Mouse (Mus musculus): ENCODE data around the gene Arhgap44. TPM values are rescaled to one million over a fixed set of nuclear protein-coding genes. Genes with fewer than 3 reads are reported as not detected.

Gene Arhgap44
- polyA plus RNA-seq, 1 experiment from 2014 or later: 7.2 TPM

DNA sequence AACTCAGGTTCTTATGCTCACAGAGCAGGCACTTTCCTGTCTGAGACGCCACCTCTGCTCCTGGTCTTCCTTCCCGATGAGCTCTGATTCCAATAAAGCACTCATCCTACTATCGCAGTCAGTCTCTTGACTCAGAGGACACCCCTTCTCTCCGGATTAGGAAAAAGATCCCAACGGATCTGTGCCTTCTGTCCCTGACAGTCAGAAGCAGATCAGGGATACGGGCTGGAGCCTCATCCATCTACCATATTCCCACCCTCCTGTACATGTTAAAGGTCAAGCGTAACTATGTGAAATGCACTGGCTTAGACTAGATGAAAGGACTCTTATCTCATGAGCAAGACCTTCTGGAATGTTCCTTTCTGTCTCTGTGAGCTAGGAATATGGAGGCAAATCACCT lies 14.3 kb downstream of the Arhgap44 start:
- H3K4me2 ChIP-seq (replicated peaks; ENCODE audit: low read depth, low read length): no peak overlapping the region
- no peaks in the 10 kb centered on the region for H3K9me3 ChIP-seq (ENCODE audit: control insufficient read depth, low read length)
- H3K27me3 ChIP-seq (ENCODE audit: control insufficient read depth, insufficient read depth, low read length): no peaks in the 10 kb centered on the region
- no peak overlapping the region for H3K27ac ChIP-seq (ENCODE audit: low read depth, low read length)
- no peak overlapping the region for H3K9ac ChIP-seq (ENCODE audit: low read depth, low read length)
- H3K4me1 ChIP-seq (ENCODE audit: control insufficient read depth, insufficient read depth, low read length): no peaks in the 10 kb centered on the region
- no peak overlapping the region for H3K4me3 ChIP-seq (ENCODE audit: low read length)
- WGBS: 83% methylated on average over 7 of the region's 7 CpGs
- ATAC-seq (ENCODE audit: low FRiP score, low TSS enrichment): no peak
- H3K36me3 ChIP-seq (ENCODE audit: control insufficient read depth, insufficient read depth, low read length): no peaks in the 10 kb centered on the region

DNA sequence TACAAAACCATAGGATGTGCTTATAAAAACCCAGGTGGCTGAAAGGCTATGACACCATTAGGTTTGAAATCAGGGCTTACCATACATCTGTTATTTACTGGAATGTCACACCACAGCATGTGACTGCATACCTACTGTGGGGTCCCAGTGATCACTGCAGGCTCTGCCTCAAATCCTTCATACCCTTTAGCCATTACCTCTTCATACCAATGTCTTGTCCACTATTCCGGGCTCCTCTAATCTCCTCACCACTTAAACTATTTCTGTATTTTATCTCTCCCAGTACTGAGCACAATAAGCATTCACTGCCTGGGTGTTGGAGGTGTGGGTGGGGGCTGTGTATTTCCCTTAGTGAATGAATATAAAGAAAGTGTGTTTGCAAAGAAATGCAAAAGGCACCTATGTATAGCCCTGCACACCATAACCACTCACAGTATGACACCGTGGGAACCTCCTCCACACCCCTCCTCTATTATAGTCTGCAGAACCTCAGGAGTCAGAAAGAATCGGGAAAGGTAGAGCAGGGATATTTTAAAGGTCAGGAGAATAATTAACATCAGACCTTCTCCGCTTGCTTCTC lies 19.8 kb downstream of the Arhgap44 start:
- H3K9ac ChIP-seq (ENCODE audit: low read depth, low read length): no peak overlapping the region
- H3K27ac ChIP-seq (ENCODE audit: low read depth, low read length): no peak overlapping the region
- no peaks in the 10 kb centered on the region for H3K4me1 ChIP-seq (ENCODE audit: control insufficient read depth, insufficient read depth, low read length)
- no peaks in the 10 kb centered on the region for H3K36me3 ChIP-seq (ENCODE audit: control insufficient read depth, insufficient read depth, low read length)
- H3K27me3 ChIP-seq (ENCODE audit: control insufficient read depth, insufficient read depth, low read length): no peaks in the 10 kb centered on the region
- H3K4me3 ChIP-seq (ENCODE audit: low read length): no peak overlapping the region
- WGBS: 68% methylated on average over 4 of the region's 4 CpGs
- no peak for ATAC-seq (ENCODE audit: low FRiP score, low TSS enrichment)
- H3K4me2 ChIP-seq (replicated peaks; ENCODE audit: low read depth, low read length): no peak overlapping the region
- H3K9me3 ChIP-seq (ENCODE audit: control insufficient read depth, low read length): no peaks in the 10 kb centered on the region

DNA sequence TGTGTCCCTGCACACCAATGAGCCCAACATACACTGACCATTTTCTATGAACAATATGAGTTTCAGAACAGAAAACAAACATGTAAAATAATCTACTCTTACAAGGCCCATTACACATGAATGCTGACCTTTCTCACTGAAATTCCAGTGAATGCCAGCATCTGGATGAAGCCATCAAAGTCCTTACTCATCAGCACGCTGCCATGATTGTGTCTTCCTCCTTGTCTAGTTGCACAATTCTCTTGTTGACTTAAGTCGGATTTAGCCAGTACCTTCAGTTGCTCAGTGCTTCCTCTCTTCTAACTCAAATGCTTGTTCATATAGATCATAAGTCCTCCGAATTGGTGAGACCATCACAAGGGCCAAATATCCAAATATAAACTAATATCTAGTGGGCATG lies 23.7 kb downstream of the Arhgap44 start:
- no peak overlapping the region for H3K4me2 ChIP-seq (replicated peaks; ENCODE audit: low read depth, low read length)
- H3K4me1 ChIP-seq (ENCODE audit: control insufficient read depth, insufficient read depth, low read length): no peaks in the 10 kb centered on the region
- H3K4me3 ChIP-seq (ENCODE audit: low read length): no peak overlapping the region
- no peak for ATAC-seq (ENCODE audit: low FRiP score, low TSS enrichment)
- H3K27ac ChIP-seq (ENCODE audit: low read depth, low read length): no peak overlapping the region
- WGBS: 83% methylated on average over 3 of the region's 3 CpGs
- no peaks in the 10 kb centered on the region for H3K27me3 ChIP-seq (ENCODE audit: control insufficient read depth, insufficient read depth, low read length)
- no peaks in the 10 kb centered on the region for H3K9me3 ChIP-seq (ENCODE audit: control insufficient read depth, low read length)
- H3K9ac ChIP-seq (ENCODE audit: low read depth, low read length): no peak overlapping the region
- H3K36me3 ChIP-seq (ENCODE audit: control insufficient read depth, insufficient read depth, low read length): no peaks in the 10 kb centered on the region

DNA sequence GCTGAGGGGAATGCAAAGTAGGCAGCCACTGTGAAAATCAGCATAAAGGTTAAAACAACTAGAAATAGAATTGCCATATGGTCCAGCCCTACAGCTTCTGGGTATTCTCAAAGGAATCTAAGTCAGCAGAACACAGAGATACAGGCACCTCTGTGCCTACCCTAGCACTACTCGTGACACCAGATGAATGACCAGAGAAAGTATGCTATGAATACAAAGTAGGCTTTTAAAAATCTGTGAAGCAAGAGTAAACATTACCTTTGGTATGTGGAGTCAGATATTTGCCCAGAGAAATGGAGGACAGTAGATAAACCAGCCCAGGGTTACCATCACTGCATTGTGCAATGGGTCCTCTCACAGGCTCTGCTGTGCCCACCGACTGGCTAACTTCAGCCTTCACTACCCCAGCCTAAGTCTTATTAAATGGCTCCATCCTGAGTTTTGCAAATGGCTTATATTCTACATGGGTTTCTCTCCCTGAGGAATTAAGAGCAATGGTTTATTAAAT lies 25.6 kb downstream of the Arhgap44 start:
- no peaks in the 10 kb centered on the region for H3K4me1 ChIP-seq (ENCODE audit: control insufficient read depth, insufficient read depth, low read length)
- no peak overlapping the region for H3K27ac ChIP-seq (ENCODE audit: low read depth, low read length)
- no peak overlapping the region for H3K9ac ChIP-seq (ENCODE audit: low read depth, low read length)
- ATAC-seq (ENCODE audit: low FRiP score, low TSS enrichment): no peak
- 77% methylated on average over 2 of the region's 2 CpGs for WGBS
- H3K36me3 ChIP-seq (ENCODE audit: control insufficient read depth, insufficient read depth, low read length): no peaks in the 10 kb centered on the region
- H3K4me3 ChIP-seq (ENCODE audit: low read length): no peak overlapping the region
- H3K4me2 ChIP-seq (replicated peaks; ENCODE audit: low read depth, low read length): no peak overlapping the region
- H3K9me3 ChIP-seq (ENCODE audit: control insufficient read depth, low read length): no peaks in the 10 kb centered on the region
- H3K27me3 ChIP-seq (ENCODE audit: control insufficient read depth, insufficient read depth, low read length): no peaks in the 10 kb centered on the region

DNA sequence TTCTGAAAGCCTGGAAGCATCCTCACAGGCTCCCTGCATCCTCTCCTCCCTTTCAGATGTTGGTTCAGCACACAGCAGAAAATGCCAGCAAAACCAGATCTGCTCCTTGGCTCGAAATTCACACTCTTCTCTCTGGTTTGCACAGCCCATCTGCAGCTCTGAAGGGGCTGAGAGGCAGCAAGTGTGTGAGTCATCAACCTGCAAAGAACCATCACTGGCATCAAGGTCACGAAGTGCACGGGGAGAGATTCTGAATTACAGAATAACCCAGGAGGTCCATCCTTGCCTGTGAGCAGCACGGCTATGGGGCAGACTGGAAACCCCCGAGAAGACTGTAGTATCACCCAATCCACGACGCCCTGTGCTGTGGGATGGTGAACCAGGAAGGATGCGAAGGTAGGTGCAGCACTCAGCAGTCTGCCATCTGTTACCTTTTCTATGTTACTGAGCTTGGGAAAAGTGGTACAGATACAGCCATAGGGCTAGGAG lies 27.5 kb downstream of the Arhgap44 start:
- H3K4me2 ChIP-seq (replicated peaks; ENCODE audit: low read depth, low read length): no peak overlapping the region
- no peak for ATAC-seq (ENCODE audit: low FRiP score, low TSS enrichment)
- 83% methylated on average over 8 of the region's 8 CpGs for WGBS
- no peak overlapping the region for H3K27ac ChIP-seq (ENCODE audit: low read depth, low read length)
- H3K4me1 ChIP-seq (ENCODE audit: control insufficient read depth, insufficient read depth, low read length): no peaks in the 10 kb centered on the region
- H3K4me3 ChIP-seq (ENCODE audit: low read length): no peak overlapping the region
- H3K9me3 ChIP-seq (ENCODE audit: control insufficient read depth, low read length): no peaks in the 10 kb centered on the region
- H3K9ac ChIP-seq (ENCODE audit: low read depth, low read length): no peak overlapping the region
- H3K27me3 ChIP-seq (ENCODE audit: control insufficient read depth, insufficient read depth, low read length): no peaks in the 10 kb centered on the region
- H3K36me3 ChIP-seq (ENCODE audit: control insufficient read depth, insufficient read depth, low read length): no peaks in the 10 kb centered on the region

DNA sequence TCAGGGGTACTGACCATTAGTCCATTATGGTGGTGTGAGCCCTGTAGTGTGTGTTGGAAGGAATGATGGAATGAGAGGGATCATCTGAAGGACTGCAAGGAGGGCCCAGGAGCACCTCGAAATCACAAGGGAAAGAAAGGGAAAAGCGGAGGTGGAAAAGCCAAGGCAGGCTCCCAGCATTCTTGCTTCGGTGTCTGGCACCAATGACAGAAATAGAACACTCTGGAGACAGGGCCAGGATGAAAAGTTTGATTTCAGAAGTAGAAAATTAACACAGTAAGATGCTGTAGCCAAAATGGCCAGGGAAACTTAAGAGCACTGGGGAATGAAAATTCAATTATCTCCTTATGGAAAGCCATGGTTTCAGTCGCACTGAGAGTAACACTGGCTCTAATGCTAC lies 29.1 kb downstream of the Arhgap44 start:
- H3K27me3 ChIP-seq (ENCODE audit: control insufficient read depth, insufficient read depth, low read length): no peaks in the 10 kb centered on the region
- no peaks in the 10 kb centered on the region for H3K9me3 ChIP-seq (ENCODE audit: control insufficient read depth, low read length)
- H3K27ac ChIP-seq (ENCODE audit: low read depth, low read length): no peak overlapping the region
- no peak for ATAC-seq (ENCODE audit: low FRiP score, low TSS enrichment)
- 84% methylated on average over 4 of the region's 4 CpGs for WGBS
- H3K9ac ChIP-seq (ENCODE audit: low read depth, low read length): no peak overlapping the region
- no peak overlapping the region for H3K4me2 ChIP-seq (replicated peaks; ENCODE audit: low read depth, low read length)
- no peak overlapping the region for H3K4me3 ChIP-seq (ENCODE audit: low read length)
- H3K4me1 ChIP-seq (ENCODE audit: control insufficient read depth, insufficient read depth, low read length): no peaks in the 10 kb centered on the region
- H3K36me3 ChIP-seq (ENCODE audit: control insufficient read depth, insufficient read depth, low read length): no peaks in the 10 kb centered on the region

DNA sequence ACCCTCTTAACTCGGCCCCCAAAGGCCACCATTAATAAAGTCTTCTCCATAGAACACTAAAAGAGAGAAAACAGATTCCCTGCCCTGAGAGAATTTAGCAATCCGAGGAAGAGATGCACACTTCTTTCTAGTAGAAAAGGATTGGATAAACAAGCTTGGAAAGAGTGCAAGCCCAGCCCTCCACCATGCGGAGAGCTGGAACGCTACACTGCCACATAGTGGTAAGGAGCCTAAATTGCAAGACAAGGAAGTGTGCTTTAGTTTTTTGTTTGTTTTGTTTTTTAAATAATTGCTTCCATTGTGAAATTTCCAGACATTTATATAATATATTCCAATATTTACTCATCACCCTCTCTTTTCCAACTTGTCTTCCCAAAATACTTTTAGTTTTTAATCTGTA lies 33.7 kb downstream of the Arhgap44 start:
- WGBS: 87% methylated on average over 4 of the region's 4 CpGs
- no peak for ATAC-seq (ENCODE audit: low FRiP score, low TSS enrichment)
- Histone ChIP-seq H3K4me3 (ENCODE audit: low read length) (no peak overlapping the region), H3K9ac (ENCODE audit: low read depth, low read length) (no peak overlapping the region), H3K4me1 (ENCODE audit: control insufficient read depth, insufficient read depth, low read length) (peaks cover 19% of the 10 kb centered on the region), H3K4me2 (replicated peaks; ENCODE audit: low read depth, low read length) (no peak overlapping the region), H3K36me3 (ENCODE audit: control insufficient read depth, insufficient read depth, low read length) (no peaks in the 10 kb centered on the region), H3K9me3 (ENCODE audit: control insufficient read depth, low read length) (no peaks in the 10 kb centered on the region), H3K27ac (ENCODE audit: low read depth, low read length) (no peak overlapping the region), H3K27me3 (ENCODE audit: control insufficient read depth, insufficient read depth, low read length) (no peaks in the 10 kb centered on the region)

DNA sequence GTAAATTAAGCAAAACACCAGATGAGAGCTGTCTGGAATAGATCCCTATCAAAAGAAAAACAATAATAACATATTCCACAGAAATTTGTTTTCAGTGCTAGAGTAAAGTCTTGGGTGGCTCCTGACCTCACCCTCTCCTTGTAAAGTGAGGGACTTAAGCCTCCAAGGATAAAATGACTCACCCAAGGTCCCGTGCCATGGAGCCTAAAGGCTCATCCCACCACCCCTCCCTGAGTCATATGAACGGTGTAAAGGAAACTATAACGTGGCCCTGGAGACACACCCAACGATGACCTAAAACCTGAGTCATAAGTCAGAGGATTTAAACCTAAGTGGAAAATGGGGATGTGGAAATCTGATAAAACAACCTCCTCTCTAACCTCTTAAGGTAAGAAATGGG lies 34.1 kb downstream of the Arhgap44 start:
- Histone ChIP-seq H3K4me3 (ENCODE audit: low read length) (no peak overlapping the region), H3K9me3 (ENCODE audit: control insufficient read depth, low read length) (no peaks in the 10 kb centered on the region), H3K27ac (ENCODE audit: low read depth, low read length) (no peak overlapping the region), H3K27me3 (ENCODE audit: control insufficient read depth, insufficient read depth, low read length) (no peaks in the 10 kb centered on the region), H3K4me1 (ENCODE audit: control insufficient read depth, insufficient read depth, low read length) (peaks cover 19% of the 10 kb centered on the region), H3K9ac (ENCODE audit: low read depth, low read length) (no peak overlapping the region), H3K4me2 (replicated peaks; ENCODE audit: low read depth, low read length) (no peak overlapping the region), H3K36me3 (ENCODE audit: control insufficient read depth, insufficient read depth, low read length) (no peaks in the 10 kb centered on the region)
- 62% methylated on average over 4 of the region's 4 CpGs for WGBS
- ATAC-seq (ENCODE audit: low FRiP score, low TSS enrichment): no peak

DNA sequence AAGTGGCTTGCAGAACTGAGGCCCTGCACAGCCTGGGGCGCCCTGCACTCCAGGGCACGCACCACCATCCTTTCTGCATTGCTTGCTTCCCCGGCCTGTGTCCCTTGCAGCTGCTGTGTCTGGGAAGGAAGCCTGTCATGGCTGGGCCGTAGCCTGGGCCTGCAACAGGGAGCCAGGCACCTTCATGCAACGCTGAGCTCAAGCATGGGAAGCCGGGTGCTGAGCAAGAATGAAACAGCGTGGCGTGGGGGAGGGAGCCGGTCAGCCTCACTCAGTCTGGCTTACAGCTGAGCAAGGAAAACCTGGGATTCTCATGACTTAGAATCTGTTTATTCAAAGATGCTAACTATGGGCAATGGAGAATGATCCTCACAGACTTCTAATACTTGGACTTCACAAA lies 36.2 kb downstream of the Arhgap44 start:
- Histone ChIP-seq H3K4me1 (ENCODE audit: control insufficient read depth, insufficient read depth, low read length) (peaks cover 19% of the 10 kb centered on the region), H3K4me3 (ENCODE audit: low read length) (no peak overlapping the region), H3K9me3 (ENCODE audit: control insufficient read depth, low read length) (no peaks in the 10 kb centered on the region), H3K4me2 (replicated peaks; ENCODE audit: low read depth, low read length) (no peak overlapping the region), H3K36me3 (ENCODE audit: control insufficient read depth, insufficient read depth, low read length) (no peaks in the 10 kb centered on the region), H3K27me3 (ENCODE audit: control insufficient read depth, insufficient read depth, low read length) (no peaks in the 10 kb centered on the region), H3K9ac (ENCODE audit: low read depth, low read length) (0 out of 2 replicates have a peak overlapping the region, but pooled peaks have one; percentile 2), H3K27ac (ENCODE audit: low read depth, low read length) (peak overlapping the region; percentile 48; the same call in 1 of the 2 replicates)
- WGBS: 35% methylated on average over 9 of the region's 9 CpGs
- peak; percentile 83 for ATAC-seq (ENCODE audit: low FRiP score, low TSS enrichment)
